ENCODE assay signal across 8 mouse cellular contexts in genomic region chr1:178527547-178528361, GRCm38 (mm10). TPM values are rescaled to one million over a fixed set of nuclear protein-coding genes. Genes with fewer than 3 reads are reported as not detected.
A peak's percentile ranks its signal among the peaks of the same experiment; 100 is the strongest.
DNase-seq lines count a peak whose midpoint lies in the region; ATAC-seq lines count a peak whose summit lies in the region.

No protein-coding gene starts in this region.

- under 1% methylated on average over 56 of the region's 59 CpGs for WGBS in lung, embryonic 16.5 days

- DNase-seq in NIH3T3 (ENCODE audit: low read depth) = peak; percentile 42
- DNase-seq in cerebellum, adult 9-10 months = peak; percentile 62
- DNase-seq in layer of hippocampus, adult 9-11 months = peak; percentile 22
- DNase-seq in ovary, postnatal 14 days (ENCODE audit: low spot score) = peak; percentile 9
- DNase-seq in urinary bladder, postnatal 25 days (ENCODE audit: low spot score) = peak; percentile 40

- H3K4me1 ChIP-seq in lung, embryonic 16.5 days (replicated peaks; ENCODE audit: control insufficient read depth, insufficient read depth, low read length) = peaks cover 25% of the 10 kb centered on the region

- no peak overlapping the region for H3K27ac ChIP-seq in lung, embryonic 16.5 days (ENCODE audit: low read length)

- peak overlapping the region; percentile 67 for H3K9ac ChIP-seq in lung, embryonic 16.5 days (ENCODE audit: low read length)

- H3K27me3 ChIP-seq in lung, embryonic 16.5 days (ENCODE audit: control insufficient read depth, insufficient read depth, low read depth, low read length) = peaks cover 32% of the 10 kb centered on the region

- H3K4me2 ChIP-seq in lung, embryonic 16.5 days (ENCODE audit: low read depth, low read length) = peak overlapping the region; percentile 83

- peak; percentile 22 for ATAC-seq in frontal cortex, adult (ENCODE audit: low TSS enrichment)
- peak; percentile 4 to 12; a peak in 1 of 4 replicates for ATAC-seq in hematopoietic stem cell, adult 5-6 weeks (replicated peaks in 1 of 2; ENCODE audit: insufficient read depth in 1 of 2, low FRiP score in 2 of 2, low TSS enrichment in 1 of 2, low read depth in 1 of 2, poor library complexity in 2 of 2, severe bottlenecking in 2 of 2)
- ATAC-seq in lung, embryonic 16.5 days (ENCODE audit: low read depth) = peak; percentile 32

- H3K9me3 ChIP-seq in lung, embryonic 16.5 days (ENCODE audit: control insufficient read depth, low read length) = no peaks in the 10 kb centered on the region

- H3K36me3 ChIP-seq in lung, embryonic 16.5 days (ENCODE audit: control insufficient read depth, insufficient read depth, low read length) = no peaks in the 10 kb centered on the region

- peak overlapping the region; percentile 68 for H3K4me3 ChIP-seq in lung, embryonic 16.5 days (ENCODE audit: low read length)

RNA-seq across cellular contexts. Expression of gene Kif26b, which starts 1.2 kb away (rescaled TPM):
- total RNA-seq in hematopoietic stem cell, adult 5-6 weeks (2017) = 0.25 and 0.50 TPM in 2 replicates
- polyA plus RNA-seq in lung, embryonic 16.5 days (2015; fragmentation: Nextera tagmentation; extraction: Ambion mirVana) = 0.68 and 0.97 TPM in 2 replicates

Comparison
In these comparisons a context has a peak if more than half of its experiments do, and no peak if none do; other contexts are left out.
1. DNase-seq: peak in every context shown above with its lines; median percentile 62 in cerebellum, adult 9-10 months; 42 in NIH3T3; 40 in urinary bladder, postnatal 25 days; 22 in layer of hippocampus, adult 9-11 months; 9 in ovary, postnatal 14 days.